Mouse (Mus musculus) embryonic facial prominence, embryonic 13.5 days (tissue): Measurements from ENCODE around the gene Gm37240. TPM values are rescaled to one million over a fixed set of nuclear protein-coding genes. Genes with fewer than 3 reads are reported as not detected.
"Not testable (repeated sequence)": the region's sequence is repeated elsewhere in the genome, so short reads cannot be mapped to it uniquely, and the experiment has no call there.

ENCODE experiments used
- ATAC-seq: fragments of 200-750 bp; cut with Nextera tagmentation; 2 replicates; pipeline ENCODE4 v1.8.0; 2017; ENCODE audit warnings: low read depth; ENCODE audit not compliant: insufficient number of reproducible peaks, insufficient read depth, low FRiP score, low TSS enrichment
- H3K27ac ChIP-seq: fragments of 300-500 bp; sonication (generic); 2 replicates; pipeline ENCODE4 v1.5.1; 2015; ENCODE audit warnings: moderate library complexity, mild to moderate bottlenecking, inconsistent platforms
- H3K27me3 ChIP-seq: fragments of 300-500 bp; sonication (generic); 2 replicates; pipeline ENCODE4 v1.6.1; 2015; ENCODE audit warnings: mild to moderate bottlenecking, inconsistent platforms
- H3K36me3 ChIP-seq: fragments of 300-500 bp; sonication (generic); 2 replicates; pipeline ENCODE4 v1.6.1; 2015; ENCODE audit warnings: mild to moderate bottlenecking, inconsistent platforms
- H3K4me1 ChIP-seq: fragments of 300-500 bp; sonication (generic); 2 replicates; pipeline ENCODE4 v1.6.1; 2015; ENCODE audit warnings: inconsistent platforms
- H3K4me2 ChIP-seq: fragments of 300-500 bp; sonication (generic); 2 replicates; pipeline ENCODE4 v1.6.1; 2015; ENCODE audit warnings: moderate library complexity, mild to moderate bottlenecking, inconsistent platforms
- H3K4me3 ChIP-seq: fragments of 300-500 bp; sonication (generic); 2 replicates; pipeline ENCODE4 v1.5.1; 2015; ENCODE audit warnings: mild to moderate bottlenecking, inconsistent platforms
- H3K9ac ChIP-seq: fragments of 300-500 bp; sonication (generic); 2 replicates; pipeline ENCODE4 v1.6.1; 2015; ENCODE audit warnings: mild to moderate bottlenecking, inconsistent platforms
- H3K9me3 ChIP-seq: fragments of 300-500 bp; sonication (generic); 2 replicates; pipeline ENCODE4 v1.6.1; 2016; ENCODE audit warnings: inconsistent platforms
- WGBS: fragments of 180-500 bp; shearing (Covaris S2); methylation state at CpG from one replicate; pipeline ENCODE4 v1.1.7; 2015; ENCODE audit warnings: mixed read lengths; 5-methylcytosine and 5-hydroxymethylcytosine counted together
- polyA plus RNA-seq: library from polyadenylated mRNA; unstranded; fragments of >200 nt; fragmentation: Nextera tagmentation; extraction: Ambion mirVana; gene quantifications from 2 replicates; pipeline ENCODE4 v1.2.1, GENCODE M21; 2015

Gene Gm37240
- polyA plus RNA-seq, 1 experiment from 2014 or later = 6.3 TPM

DNA sequence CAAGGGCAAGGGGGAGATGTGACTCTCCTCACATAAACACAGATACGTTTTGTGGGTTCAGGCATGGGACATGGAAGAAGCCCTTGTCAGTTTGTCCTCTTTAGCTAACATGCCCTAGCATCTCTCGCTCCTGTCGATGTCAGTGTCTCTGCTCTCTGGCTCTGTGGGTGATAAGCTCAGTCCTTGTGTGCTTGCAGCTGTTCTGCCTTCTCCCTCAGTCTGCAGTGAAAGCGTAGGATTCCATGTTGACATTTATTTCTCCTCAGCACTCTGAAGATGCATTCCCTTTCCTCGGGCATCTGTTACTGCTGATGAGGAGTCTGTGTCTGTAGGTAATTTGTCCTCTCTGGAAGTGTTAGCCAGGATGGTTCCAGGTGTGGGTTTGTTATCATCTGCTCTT lies 304.1 kb downstream of the Gm37240 start:
- H3K4me1 ChIP-seq = no peaks in the 10 kb centered on the region
- ATAC-seq = no peak
- 86% methylated on average over 5 of the region's 5 CpGs for WGBS
- H3K27ac ChIP-seq = no peak overlapping the region
- H3K9ac ChIP-seq = no peak overlapping the region
- H3K4me2 ChIP-seq = no peak overlapping the region
- no peaks in the 10 kb centered on the region for H3K27me3 ChIP-seq
- no peaks in the 10 kb centered on the region for H3K9me3 ChIP-seq
- no peak overlapping the region for H3K4me3 ChIP-seq
- 0 out of 2 replicates have a peak, but pooled peaks cover 5% of the 10 kb centered on the region for H3K36me3 ChIP-seq

- no peaks in the 10 kb centered on the region for H3K27me3 ChIP-seq
- no peak overlapping the region for H3K4me2 ChIP-seq
- H3K36me3 ChIP-seq = 0 out of 2 replicates have a peak, but pooled peaks cover 5% of the 10 kb centered on the region
- H3K9ac ChIP-seq = no peak overlapping the region
- 75% methylated on average over 2 of the region's 2 CpGs for WGBS
- no peak overlapping the region for H3K4me3 ChIP-seq
- no peak overlapping the region for H3K27ac ChIP-seq
- ATAC-seq = no peak
- no peaks in the 10 kb centered on the region for H3K4me1 ChIP-seq
- H3K9me3 ChIP-seq = no peaks in the 10 kb centered on the region
These were observed 304.6 kb downstream of the Gm37240 start for GRCm38 (mm10) chr3:85582726-85583125.

DNA sequence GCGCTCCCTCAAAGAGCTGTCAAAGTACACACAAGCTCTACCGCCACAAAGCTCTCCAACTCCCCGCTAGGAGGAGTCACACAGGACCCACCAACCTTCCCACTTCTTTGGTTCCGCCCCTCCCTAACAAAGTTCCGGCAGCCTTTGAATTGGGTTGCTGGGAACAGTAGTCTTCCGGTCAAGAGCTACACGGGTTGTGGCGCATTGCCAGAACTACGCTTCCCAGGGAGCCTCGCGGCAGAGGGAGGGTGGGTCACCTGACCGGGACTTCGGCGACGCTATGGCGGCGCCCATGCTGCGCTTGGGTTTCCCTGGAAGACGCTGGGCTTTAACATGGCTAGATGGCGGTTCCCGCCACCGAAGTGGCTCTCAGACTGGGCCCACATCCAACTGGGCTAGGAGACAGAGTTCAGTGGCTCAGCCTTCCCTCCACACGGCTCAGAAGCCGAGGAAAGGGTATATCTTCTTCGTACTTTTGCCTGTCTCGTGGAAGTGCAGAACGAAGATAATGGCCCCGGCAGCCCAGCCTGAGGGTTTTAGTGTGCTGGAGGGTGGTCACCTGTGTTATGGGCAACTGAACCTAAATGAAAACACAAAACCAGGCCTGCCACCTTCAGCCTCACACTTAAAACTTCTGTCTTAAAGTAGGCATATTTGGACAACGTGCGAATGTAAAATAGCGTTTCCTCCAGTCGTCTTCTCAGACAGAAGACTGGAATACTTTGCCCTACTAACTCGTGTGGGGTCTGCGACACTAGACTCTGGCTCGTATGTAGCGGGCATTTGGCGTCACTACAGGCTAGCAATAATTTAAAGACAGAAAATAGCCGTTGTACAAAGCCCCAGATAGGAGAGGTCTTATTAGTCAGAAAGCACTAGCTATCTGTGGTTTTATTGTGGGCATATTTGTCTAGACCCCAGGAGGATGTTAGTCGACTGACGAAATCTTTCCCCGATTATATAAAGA lies 313.2 kb downstream of the Gm37240 start, which contains the start of gene Gatb:
TSS of gene Gatb (plus strand) at position 256 of the 967 bp plus-strand sequence.
- peak within 1 kb of the TSS; percentile 41 for H3K27ac ChIP-seq
- H3K4me3 ChIP-seq = peak within 1 kb of the TSS; percentile 74
- no peaks in the 10 kb centered on the region; the same call in 1 of the 2 replicates for H3K36me3 ChIP-seq
- no peaks in the 10 kb centered on the region for H3K9me3 ChIP-seq
- WGBS = 3% methylated on average over 41 of the region's 41 CpGs
- peaks cover 3% of the 10 kb centered on the region; the same call in 1 of the 2 replicates for H3K4me1 ChIP-seq
- peak; percentile 98 for ATAC-seq
- H3K4me2 ChIP-seq = peak within 1 kb of the TSS; percentile 83
- peak within 1 kb of the TSS; percentile 82 for H3K9ac ChIP-seq
- no peaks in the 10 kb centered on the region for H3K27me3 ChIP-seq

- Histone ChIP-seq H3K27ac (no peak overlapping the region), H3K36me3 (no peaks in the 10 kb centered on the region; the same call in 1 of the 2 replicates), H3K9ac (peak overlapping the region; percentile 61), H3K4me1 (peaks cover 3% of the 10 kb centered on the region; the same call in 1 of the 2 replicates), H3K4me2 (peak overlapping the region; percentile 83), H3K9me3 (no peaks in the 10 kb centered on the region), H3K4me3 (peak overlapping the region; percentile 74), H3K27me3 (no peaks in the 10 kb centered on the region)
- 23% methylated on average over 6 of the region's 6 CpGs for WGBS
- ATAC-seq = no peak
These were observed 314.0 kb downstream of the Gm37240 start for GRCm38 (mm10) chr3:85573216-85573863.

GRCm38 (mm10) chr3:85572502-85572901 lies 314.8 kb downstream of the Gm37240 start:
- not testable (repeated sequence) for H3K9me3 ChIP-seq, H3K9ac ChIP-seq, H3K4me2 ChIP-seq, H3K27ac ChIP-seq, H3K4me3 ChIP-seq, H3K4me1 ChIP-seq, H3K36me3 ChIP-seq, ATAC-seq, H3K27me3 ChIP-seq
- 88% methylated on average over 8 of the region's 8 CpGs for WGBS

DNA sequence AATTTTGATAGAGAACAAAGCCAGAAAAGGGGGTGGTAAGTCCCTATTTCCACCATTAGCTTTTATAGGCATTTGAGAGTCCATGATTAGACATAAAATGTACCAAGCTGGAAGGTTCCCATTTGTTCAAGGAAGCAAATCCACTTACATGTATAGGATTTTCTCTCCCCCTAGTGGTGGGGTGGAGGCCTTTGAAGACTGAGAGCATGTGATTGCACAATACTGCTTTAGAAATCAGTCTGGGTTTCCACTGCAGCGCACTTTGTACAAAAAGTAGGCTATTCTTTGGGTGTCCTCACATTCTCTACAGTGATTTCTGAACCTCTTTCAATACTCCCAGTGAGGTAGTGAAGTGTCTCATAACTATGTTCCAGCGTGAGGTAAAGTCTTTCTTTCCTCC lies 316.0 kb downstream of the Gm37240 start:
- Histone ChIP-seq H3K36me3 (no peaks in the 10 kb centered on the region), H3K4me1 (peaks cover 3% of the 10 kb centered on the region; the same call in 1 of the 2 replicates), H3K9me3 (no peaks in the 10 kb centered on the region), H3K4me2 (no peak overlapping the region), H3K27ac (no peak overlapping the region), H3K9ac (no peak overlapping the region), H3K27me3 (no peaks in the 10 kb centered on the region), H3K4me3 (no peak overlapping the region)
- 66% methylated on average over 2 of the region's 2 CpGs for WGBS
- ATAC-seq = no peak

- no peak for ATAC-seq
These were observed 322.7 kb downstream of the Gm37240 start for GRCm38 (mm10) chr3:85564603-85565002.

DNA sequence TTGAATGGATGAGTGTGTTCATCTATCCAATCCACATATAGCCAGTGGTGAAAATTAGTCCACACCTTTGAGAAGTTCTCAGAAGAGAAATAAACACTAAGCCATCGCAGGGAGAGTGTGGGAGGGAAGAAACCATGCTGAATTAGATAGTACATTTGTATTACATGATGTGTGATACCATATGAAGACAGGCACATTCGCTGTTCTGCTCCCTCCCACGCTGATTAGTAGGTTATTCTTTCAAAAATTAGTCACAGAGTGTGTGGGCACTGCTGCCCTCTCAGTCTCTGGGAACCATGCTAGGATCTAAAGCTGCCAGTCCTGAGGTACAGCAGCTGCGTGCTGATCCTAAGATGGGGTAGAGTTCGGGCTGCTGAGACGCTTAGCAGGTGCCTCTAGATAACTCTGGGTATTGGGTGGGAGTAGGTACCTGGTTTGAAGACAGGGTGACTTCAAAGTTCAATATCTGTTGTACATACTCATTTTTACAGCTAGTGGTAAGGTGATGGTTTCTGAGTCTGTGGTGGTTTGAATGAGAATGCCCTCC lies 333.5 kb downstream of the Gm37240 start:
- H3K4me2 ChIP-seq = no peak overlapping the region
- no peaks in the 10 kb centered on the region for H3K27me3 ChIP-seq
- H3K9me3 ChIP-seq = no peaks in the 10 kb centered on the region
- no peak overlapping the region for H3K4me3 ChIP-seq
- no peaks in the 10 kb centered on the region for H3K36me3 ChIP-seq
- WGBS = 86% methylated on average over 6 of the region's 6 CpGs
- peaks cover 11% of the 10 kb centered on the region for H3K4me1 ChIP-seq
- no peak overlapping the region for H3K9ac ChIP-seq
- ATAC-seq = no peak
- H3K27ac ChIP-seq = no peak overlapping the region

More at GRCm38 (mm10) chr3:85564603-85565002, 322.7 kb downstream of the Gm37240 start:
- Histone ChIP-seq H3K27me3 (no peaks in the 10 kb centered on the region), H3K9ac (no peak overlapping the region), H3K27ac (no peak overlapping the region), H3K4me3 (no peak overlapping the region), H3K36me3 (no peaks in the 10 kb centered on the region), H3K9me3 (no peaks in the 10 kb centered on the region), H3K4me1 (0 out of 2 replicates have a peak, but pooled peaks cover 4% of the 10 kb centered on the region), H3K4me2 (no peak overlapping the region)
- WGBS = 61% methylated on average over 2 of the region's 2 CpGs

GRCm38 (mm10) chr3:85551352-85551751 lies 336.0 kb downstream of the Gm37240 start:
- peaks cover 11% of the 10 kb centered on the region for H3K4me1 ChIP-seq
- WGBS = 61% methylated on average over 2 of the region's 2 CpGs
- H3K27me3 ChIP-seq = no peaks in the 10 kb centered on the region
- H3K4me3 ChIP-seq = no peak overlapping the region
- no peaks in the 10 kb centered on the region for H3K9me3 ChIP-seq
- H3K36me3 ChIP-seq = no peaks in the 10 kb centered on the region
- no peak for ATAC-seq
- 0 out of 2 replicates have a peak overlapping the region, but pooled peaks have one; percentile 8 for H3K27ac ChIP-seq
- H3K9ac ChIP-seq = no peak overlapping the region
- no peak overlapping the region for H3K4me2 ChIP-seq

- no peaks in the 10 kb centered on the region for H3K27me3 ChIP-seq
- no peak overlapping the region for H3K4me3 ChIP-seq
- H3K9ac ChIP-seq = no peak overlapping the region
- no peak overlapping the region for H3K4me2 ChIP-seq
- peaks cover 11% of the 10 kb centered on the region for H3K4me1 ChIP-seq
- no peaks in the 10 kb centered on the region for H3K9me3 ChIP-seq
- no peak for ATAC-seq
- no peaks in the 10 kb centered on the region for H3K36me3 ChIP-seq
- 0 out of 2 replicates have a peak overlapping the region, but pooled peaks have one; percentile 8 for H3K27ac ChIP-seq
- WGBS = 73% methylated on average over 4 of the region's 4 CpGs
These were observed 337.0 kb downstream of the Gm37240 start for GRCm38 (mm10) chr3:85550312-85550711.

GRCm38 (mm10) chr3:85543652-85544051 lies 343.7 kb downstream of the Gm37240 start:
- no peaks in the 10 kb centered on the region for H3K4me1 ChIP-seq
- 58% methylated on average over 2 of the region's 2 CpGs for WGBS
- H3K27me3 ChIP-seq = no peaks in the 10 kb centered on the region
- H3K4me2 ChIP-seq = no peak overlapping the region
- H3K27ac ChIP-seq = no peak overlapping the region
- H3K4me3 ChIP-seq = no peak overlapping the region
- no peaks in the 10 kb centered on the region for H3K36me3 ChIP-seq
- ATAC-seq = no peak
- H3K9me3 ChIP-seq = no peaks in the 10 kb centered on the region
- H3K9ac ChIP-seq = no peak overlapping the region
